Mouse (Mus musculus) intestine, embryonic 16.5 days (tissue): ENCODE results near the gene Polr2h. TPM values are rescaled to one million over a fixed set of nuclear protein-coding genes. Genes with fewer than 3 reads are reported as not detected.
A peak's percentile ranks its signal among the peaks of the same experiment; 100 is the strongest.

Source experiments
- ATAC-seq: fragments of 200-750 bp; cut with Nextera tagmentation; 2 replicates; pipeline ENCODE4 v1.8.0; 2017; ENCODE audit warnings: moderate TSS enrichment, moderate library complexity
- H3K27ac ChIP-seq: fragments of 300-500 bp; sonication (generic); 2 replicates; pipeline ENCODE4 v1.5.1; 2014; ENCODE audit warnings: mild to moderate bottlenecking, low read length
- H3K27me3 ChIP-seq: fragments of 300-500 bp; sonication (generic); replicated peaks from 2 replicates; pipeline ENCODE4 v1.6.1; 2014; ENCODE audit warnings: low read length, control low read depth, mixed read lengths; ENCODE audit not compliant: control insufficient read depth, insufficient read depth
- H3K36me3 ChIP-seq: fragments of 300-500 bp; sonication (generic); 2 replicates; pipeline ENCODE4 v1.6.1; 2014; ENCODE audit warnings: low read length, control low read depth; ENCODE audit not compliant: control insufficient read depth, insufficient read depth
- H3K4me1 ChIP-seq: fragments of 300-500 bp; sonication (generic); 2 replicates; pipeline ENCODE4 v1.6.1; 2014; ENCODE audit warnings: low read length, control low read depth, mixed read lengths; ENCODE audit not compliant: control insufficient read depth, insufficient read depth
- H3K4me2 ChIP-seq: fragments of 300-500 bp; sonication (generic); 2 replicates; pipeline ENCODE4 v1.6.1; 2014; ENCODE audit warnings: low read depth, low read length, control low read depth
- H3K4me3 ChIP-seq: fragments of 300-500 bp; sonication (generic); 2 replicates; pipeline ENCODE4 v1.5.1; 2014; ENCODE audit warnings: mild to moderate bottlenecking, low read length
- H3K9ac ChIP-seq: fragments of 300-500 bp; sonication (generic); 2 replicates; pipeline ENCODE4 v1.6.1; 2014; ENCODE audit warnings: low read depth, low read length
- H3K9me3 ChIP-seq: fragments of 300-500 bp; sonication (generic); 2 replicates; pipeline ENCODE4 v1.6.1; 2016; ENCODE audit warnings: low read length, control low read depth; ENCODE audit not compliant: control insufficient read depth
- WGBS: fragments of 180-500 bp; shearing (Covaris S2); extraction: QIAGEN DNeasy Blood & Tissue Kit; methylation state at CpG from one replicate; pipeline ENCODE4 v1.1.7; 2014; 5-methylcytosine and 5-hydroxymethylcytosine counted together
- polyA plus RNA-seq: library from polyadenylated mRNA; unstranded; fragments of >200 nt; fragmentation: Nextera tagmentation; extraction: Ambion mirVana; gene quantifications from 2 replicates; pipeline ENCODE4 v1.2.1, GENCODE M21; 2015

Gene Polr2h
- polyA plus RNA-seq, 1 experiment from 2014 or later, result 95.5 TPM

DNA sequence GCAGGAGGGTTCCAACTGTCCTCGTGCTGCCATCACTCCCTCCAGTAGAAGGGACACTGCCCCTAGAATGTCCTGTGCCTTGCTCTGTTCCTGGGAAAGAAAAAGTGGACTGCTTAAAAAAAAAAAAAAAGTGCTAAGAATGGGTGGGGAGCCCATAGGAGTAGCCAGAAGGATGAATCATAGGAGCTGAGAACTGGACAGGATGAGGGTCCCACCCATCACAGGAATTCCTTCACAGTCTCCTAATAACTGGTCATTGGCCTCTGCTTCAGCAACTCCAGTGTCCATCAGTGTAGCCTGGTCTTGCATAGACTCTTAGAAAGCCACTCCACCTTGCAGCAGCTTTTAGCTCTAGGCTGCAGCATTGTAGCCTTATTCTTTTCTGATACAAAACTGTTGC, 8.9 kb downstream of the Polr2h start:
- Histone ChIP-seq H3K27me3 (no peaks in the 10 kb centered on the region), H3K4me1 (peaks cover 12% of the 10 kb centered on the region; the same call in 1 of the 2 replicates), H3K4me2 (no peak overlapping the region), H3K27ac (no peak overlapping the region), H3K36me3 (peaks cover 4% of the 10 kb centered on the region; the same call in 1 of the 2 replicates), H3K4me3 (no peak overlapping the region), H3K9me3 (no peaks in the 10 kb centered on the region), H3K9ac (no peak overlapping the region)
- ATAC-seq, result no peak
- WGBS, result 66% methylated on average over 1 of the region's 1 CpGs

DNA sequence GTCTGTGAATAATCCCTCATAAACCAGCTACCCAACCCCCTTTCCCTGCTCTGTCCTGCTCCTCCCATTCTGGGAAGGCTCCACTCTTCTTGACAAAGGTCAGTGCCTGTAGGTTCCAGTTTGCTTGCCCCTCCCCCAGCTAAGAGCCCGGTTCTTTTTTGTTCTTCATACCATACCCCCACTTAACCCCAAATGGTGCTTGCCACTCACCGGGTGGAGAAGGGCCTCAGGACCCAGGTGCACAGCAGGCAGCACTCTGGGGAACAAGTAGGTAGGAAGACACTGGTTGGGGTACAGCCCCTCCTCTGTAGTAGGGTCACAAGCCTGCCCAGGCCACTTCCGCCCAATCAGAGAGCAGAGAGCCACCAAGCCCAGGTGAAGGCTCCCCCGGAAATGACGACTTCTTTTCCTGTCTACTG, 12.8 kb downstream of the Polr2h start:
- H3K4me2 ChIP-seq, result peak overlapping the region; percentile 40
- peak overlapping the region; percentile 23 for H3K4me3 ChIP-seq
- no peaks in the 10 kb centered on the region for H3K9me3 ChIP-seq
- WGBS, result 37% methylated on average over 5 of the region's 5 CpGs
- H3K4me1 ChIP-seq, result peaks cover 20% of the 10 kb centered on the region
- ATAC-seq, result peak; percentile 64
- H3K27me3 ChIP-seq, result peaks cover 20% of the 10 kb centered on the region
- H3K9ac ChIP-seq, result peak overlapping the region; percentile 37; the same call in 1 of the 2 replicates
- no peaks in the 10 kb centered on the region for H3K36me3 ChIP-seq
- no peak overlapping the region for H3K27ac ChIP-seq

DNA sequence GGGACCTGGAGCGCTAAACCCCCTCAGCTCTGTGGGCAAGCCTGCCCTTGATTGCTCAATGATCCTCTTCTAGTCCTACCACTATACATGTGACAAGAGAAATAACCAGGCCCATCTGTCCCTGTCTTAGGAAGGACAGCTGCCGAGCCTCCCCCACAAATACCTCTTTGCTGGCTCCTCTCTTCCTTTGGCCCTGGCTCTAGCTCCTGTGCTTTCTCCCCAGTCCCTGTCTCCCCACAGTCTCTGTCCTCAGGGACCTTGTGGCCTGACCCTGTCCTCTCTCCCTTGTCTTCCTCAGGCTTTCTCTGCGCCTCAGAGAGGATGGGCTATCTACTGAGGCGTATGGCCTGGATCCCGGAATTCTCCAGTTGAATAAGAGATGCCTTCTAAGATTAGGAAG, 14.2 kb downstream of the Polr2h start:
- ATAC-seq, result no peak
- Histone ChIP-seq H3K27ac (no peak overlapping the region), H3K4me3 (no peak overlapping the region), H3K4me1 (peaks cover 20% of the 10 kb centered on the region), H3K9ac (no peak overlapping the region), H3K9me3 (no peaks in the 10 kb centered on the region), H3K4me2 (no peak overlapping the region), H3K36me3 (no peaks in the 10 kb centered on the region), H3K27me3 (peaks cover 25% of the 10 kb centered on the region)
- WGBS, result 71% methylated on average over 5 of the region's 5 CpGs

DNA sequence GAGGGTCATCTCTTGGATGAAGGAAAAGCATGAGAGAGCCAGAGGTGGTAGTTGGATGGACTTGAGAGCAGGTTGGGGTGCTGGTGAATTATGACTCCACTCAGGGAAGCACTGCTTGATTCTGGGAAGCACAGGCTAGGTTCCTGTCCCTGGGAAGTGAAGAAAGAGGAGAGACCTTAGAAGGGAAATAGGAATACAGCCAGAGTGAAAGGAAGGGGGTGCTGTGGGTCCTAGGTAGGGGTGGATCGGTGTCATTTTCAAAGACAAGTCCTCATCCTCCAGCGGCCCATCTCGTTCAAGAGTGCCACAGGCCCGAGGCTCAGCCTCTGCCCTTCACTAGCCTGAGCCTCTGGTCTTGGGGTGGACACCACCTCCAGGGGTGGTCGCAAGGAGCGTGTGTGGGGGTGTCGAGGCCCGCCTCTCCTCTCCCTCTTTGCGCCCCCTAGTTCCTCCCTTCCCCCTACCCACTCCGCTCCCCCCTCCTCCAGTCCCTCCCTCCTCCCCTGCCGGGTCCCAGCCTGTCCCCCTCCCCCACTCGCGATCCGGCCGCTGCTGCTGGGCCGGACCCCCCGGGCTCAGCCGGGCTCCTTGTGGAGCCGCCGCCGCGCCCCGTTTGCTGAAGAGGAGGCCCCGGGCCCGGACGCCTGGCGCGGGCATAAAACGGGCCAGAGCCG, 14.9 kb downstream of the Polr2h start:
- 3% methylated on average over 30 of the region's 30 CpGs for WGBS
- peak; percentile 12 for ATAC-seq

DNA sequence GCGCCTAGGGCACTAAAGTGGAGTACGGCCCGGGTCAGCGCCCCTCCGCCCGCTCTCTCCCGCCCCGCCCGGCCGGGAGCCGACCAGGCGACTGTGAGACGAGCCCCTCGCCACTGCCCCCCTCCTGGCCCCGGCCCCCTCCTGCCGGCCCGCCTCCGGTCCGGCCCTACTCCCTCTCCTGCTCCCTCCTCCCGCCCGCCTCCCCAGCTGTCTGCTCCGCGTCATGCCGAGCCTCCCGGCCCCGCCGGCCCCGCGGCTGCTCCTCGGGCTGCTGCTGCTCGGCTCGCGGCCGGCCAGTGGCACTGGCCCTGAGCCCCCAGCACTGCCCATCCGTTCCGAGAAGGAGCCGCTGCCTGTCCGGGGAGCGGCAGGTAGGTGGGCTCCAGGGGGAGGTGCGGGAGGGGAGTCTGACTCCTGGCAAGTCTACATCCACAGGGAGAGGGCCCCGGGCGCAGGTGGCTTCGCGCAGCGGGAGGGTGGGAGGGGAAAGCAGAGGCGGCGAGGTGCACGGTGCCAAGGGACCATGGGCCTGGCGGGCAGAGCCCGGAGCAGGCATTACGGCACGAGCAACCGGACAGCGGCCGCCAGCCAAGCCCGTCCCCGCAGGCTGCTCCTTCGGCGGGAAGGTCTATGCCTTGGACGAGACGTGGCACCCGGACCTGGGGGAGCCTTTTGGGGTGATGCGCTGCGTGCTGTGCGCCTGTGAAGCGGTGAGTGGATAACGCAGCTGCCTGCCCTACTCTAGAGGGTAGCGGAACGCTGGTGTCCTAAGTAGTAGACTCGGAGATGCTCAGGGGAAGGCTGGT, 15.7 kb downstream of the Polr2h start, which contains the start of gene Chrd:
Chrd (plus strand) TSS at position 203 of the 806 bp plus-strand sequence.
- peak within 1 kb of the TSS; percentile 52; the same call in 1 of the 2 replicates for H3K27ac ChIP-seq
- WGBS, result under 1% methylated on average over 58 of the region's 70 CpGs
- ATAC-seq, result peak; percentile 81
- peaks cover 20% of the 10 kb centered on the region for H3K4me1 ChIP-seq
- H3K4me2 ChIP-seq, result peak within 1 kb of the TSS; percentile 100
- peak within 1 kb of the TSS; percentile 68 for H3K4me3 ChIP-seq
- H3K36me3 ChIP-seq, result no peaks in the 10 kb centered on the region
- H3K27me3 ChIP-seq, result peaks cover 25% of the 10 kb centered on the region
- no peaks in the 10 kb centered on the region for H3K9me3 ChIP-seq
- peak within 1 kb of the TSS; percentile 81 for H3K9ac ChIP-seq

More for the DNA sequence above, 14.9 kb downstream of the Polr2h start:
- H3K27me3 ChIP-seq, result peaks cover 25% of the 10 kb centered on the region
- H3K9me3 ChIP-seq, result no peaks in the 10 kb centered on the region
- H3K27ac ChIP-seq, result peak overlapping the region; percentile 52; the same call in 1 of the 2 replicates
- peak overlapping the region; percentile 100 for H3K4me2 ChIP-seq
- no peaks in the 10 kb centered on the region for H3K36me3 ChIP-seq
- peak overlapping the region; percentile 68 for H3K4me3 ChIP-seq
- peaks cover 20% of the 10 kb centered on the region for H3K4me1 ChIP-seq
- H3K9ac ChIP-seq, result peak overlapping the region; percentile 81

DNA sequence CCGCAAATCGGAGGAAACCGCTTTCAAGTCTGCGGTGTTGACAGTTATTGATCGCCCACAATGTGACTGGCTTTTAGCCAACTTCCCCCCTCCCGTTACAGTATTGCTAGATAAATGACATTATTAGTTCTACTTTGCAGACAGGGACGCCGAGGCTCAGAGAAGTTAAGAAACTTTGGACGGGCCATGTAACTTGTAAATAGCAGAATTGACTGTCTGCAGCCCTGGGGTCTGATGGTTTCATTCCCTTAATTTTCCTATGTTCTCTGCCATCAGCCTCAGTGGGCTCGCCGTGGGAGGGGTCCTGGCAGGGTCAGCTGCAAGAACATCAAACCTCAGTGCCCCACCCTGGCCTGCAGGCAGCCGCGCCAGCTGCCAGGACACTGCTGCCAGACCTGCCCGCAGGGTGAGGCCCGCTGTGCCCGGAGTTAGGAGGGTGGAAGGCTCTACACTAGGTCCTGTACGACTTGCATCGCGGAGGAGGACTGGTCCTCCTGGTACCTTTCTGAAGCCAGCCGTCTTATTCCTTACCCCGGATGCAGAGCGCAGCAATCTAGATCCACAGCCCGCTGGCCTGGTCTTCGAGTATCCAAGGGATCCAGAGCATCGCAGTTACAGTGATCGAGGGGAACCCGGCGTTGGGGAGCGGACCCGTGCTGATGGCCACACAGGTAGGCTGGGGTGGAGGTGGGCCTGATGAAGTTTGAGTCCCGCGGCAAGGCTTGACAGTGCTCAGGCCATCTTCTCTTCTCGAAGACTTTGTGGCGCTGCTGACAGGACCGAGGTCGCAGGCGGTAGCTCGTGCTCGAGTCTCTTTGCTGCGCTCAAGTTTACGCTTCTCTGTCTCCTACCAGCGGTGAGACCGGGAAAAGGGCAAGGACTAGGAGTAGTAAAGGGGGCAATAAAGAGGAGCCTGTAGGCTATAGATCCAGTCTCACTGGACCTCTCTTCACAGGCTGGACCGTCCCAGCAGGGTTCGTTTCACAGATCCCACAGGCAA, 16.6 kb downstream of the Polr2h start, which contains the start of gene Thpo:
Thpo (minus strand) TSS at position 781 of the 1,000 bp plus-strand sequence.
- 5% methylated on average over 45 of the region's 45 CpGs for WGBS
- Histone ChIP-seq H3K4me1 (peaks cover 20% of the 10 kb centered on the region), H3K9me3 (no peaks in the 10 kb centered on the region), H3K36me3 (no peaks in the 10 kb centered on the region), H3K27me3 (peaks cover 25% of the 10 kb centered on the region), H3K9ac (peak within 1 kb of the TSS; percentile 81), H3K4me3 (peak within 1 kb of the TSS; percentile 68), H3K4me2 (peak within 1 kb of the TSS; percentile 100), H3K27ac (no peak within 1 kb of the TSS)
- ATAC-seq, result no peak

DNA sequence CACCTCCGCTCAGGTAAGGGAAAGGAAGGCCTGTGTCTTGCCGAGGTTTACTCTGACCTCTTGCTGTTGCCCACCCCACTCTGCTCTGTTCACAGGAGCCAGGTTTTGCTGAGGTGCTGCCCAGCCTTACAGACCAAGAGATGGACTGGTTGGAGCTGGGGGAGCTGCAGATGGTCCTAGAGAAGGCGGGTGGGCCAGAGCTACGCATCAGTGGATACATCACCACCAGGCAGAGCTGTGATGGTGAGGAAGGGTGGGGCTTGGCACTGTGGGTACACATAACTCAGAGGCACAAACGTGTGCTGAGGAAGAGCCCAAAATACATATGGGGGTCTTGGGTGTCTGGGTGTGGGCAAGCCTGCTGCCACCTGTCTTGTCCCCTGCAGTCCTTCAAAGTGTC, 18.2 kb downstream of the Polr2h start:
- peaks cover 25% of the 10 kb centered on the region for H3K27me3 ChIP-seq
- H3K4me3 ChIP-seq, result no peak overlapping the region
- peaks cover 11% of the 10 kb centered on the region for H3K4me1 ChIP-seq
- H3K27ac ChIP-seq, result no peak overlapping the region
- no peak overlapping the region for H3K9ac ChIP-seq
- no peaks in the 10 kb centered on the region for H3K9me3 ChIP-seq
- no peaks in the 10 kb centered on the region for H3K36me3 ChIP-seq
- WGBS, result 72% methylated on average over 5 of the region's 5 CpGs
- no peak for ATAC-seq
- H3K4me2 ChIP-seq, result no peak overlapping the region

DNA sequence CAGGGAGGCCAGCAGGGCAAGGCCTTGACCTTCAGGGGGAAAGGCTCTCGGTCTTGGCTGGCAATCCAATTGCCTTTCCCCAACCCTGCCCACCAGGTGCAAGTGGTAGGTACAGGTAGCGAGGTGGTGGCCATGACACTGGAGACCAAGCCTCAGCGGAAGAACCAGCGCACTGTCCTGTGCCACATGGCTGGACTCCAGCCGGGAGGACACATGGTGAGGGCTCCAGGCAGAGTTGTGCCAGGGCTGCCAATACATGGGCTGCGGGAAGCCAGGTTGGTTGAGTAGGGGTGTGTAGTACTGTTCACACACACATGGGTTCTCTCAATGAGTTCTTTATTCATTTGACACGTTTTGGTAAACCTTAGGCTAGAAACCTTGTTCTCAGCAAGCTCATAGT, 18.7 kb downstream of the Polr2h start:
- Histone ChIP-seq H3K9ac (no peak overlapping the region), H3K27me3 (peaks cover 25% of the 10 kb centered on the region), H3K9me3 (no peaks in the 10 kb centered on the region), H3K4me2 (no peak overlapping the region), H3K27ac (no peak overlapping the region), H3K4me1 (peaks cover 11% of the 10 kb centered on the region), H3K4me3 (no peak overlapping the region), H3K36me3 (no peaks in the 10 kb centered on the region)
- WGBS, result 89% methylated on average over 7 of the region's 7 CpGs
- no peak for ATAC-seq
